Mouse (Mus musculus): ENCODE measurements around the gene Stab2.

The Stab2 gene

GRCm38 (mm10) chr10:86989838-86990237, 18.0 kb downstream of the Stab2 start:
- no peak for DNase-seq

- DNase-seq, result no peak
Observed at GRCm38 (mm10) chr10:86976001-86976726, 31.7 kb downstream of the Stab2 start.

- no peak for DNase-seq
Observed at GRCm38 (mm10) chr10:86973276-86973675, 34.5 kb downstream of the Stab2 start.

- DNase-seq, result no peak
Observed at GRCm38 (mm10) chr10:86972503-86972826, 35.4 kb downstream of the Stab2 start.

GRCm38 (mm10) chr10:86971680-86972502, 35.9 kb downstream of the Stab2 start:
- peak; percentile 23 for DNase-seq

- no peak for DNase-seq
Observed at GRCm38 (mm10) chr10:86969346-86969745, 38.5 kb downstream of the Stab2 start.

GRCm38 (mm10) chr10:86961542-86962466, 46.0 kb downstream of the Stab2 start:
- no peak for DNase-seq

- no peak for DNase-seq
Observed at GRCm38 (mm10) chr10:86955299-86955698, 52.5 kb downstream of the Stab2 start.

GRCm38 (mm10) chr10:86952696-86953095, 55.1 kb downstream of the Stab2 start:
- DNase-seq, result no peak

- DNase-seq, result no peak
Observed at GRCm38 (mm10) chr10:86950806-86951205, 57.0 kb downstream of the Stab2 start.

- no peak for DNase-seq
Observed at GRCm38 (mm10) chr10:86949886-86950285, 57.9 kb downstream of the Stab2 start.

GRCm38 (mm10) chr10:86947541-86947940, 60.3 kb downstream of the Stab2 start:
- DNase-seq, result no peak

GRCm38 (mm10) chr10:86940591-86940990, 67.2 kb downstream of the Stab2 start:
- DNase-seq, result no peak

GRCm38 (mm10) chr10:86934376-86934775, 73.4 kb downstream of the Stab2 start:
- no peak for DNase-seq

GRCm38 (mm10) chr10:86933906-86934305, 73.9 kb downstream of the Stab2 start:
- no peak for DNase-seq

- no peak for DNase-seq
Observed at GRCm38 (mm10) chr10:86933180-86933695, 74.6 kb downstream of the Stab2 start.

GRCm38 (mm10) chr10:86923602-86924001, 84.2 kb downstream of the Stab2 start:
- no peak for DNase-seq

- DNase-seq, result no peak
Observed at GRCm38 (mm10) chr10:86915595-86915994, 92.2 kb downstream of the Stab2 start.

GRCm38 (mm10) chr10:86908562-86908961, 99.3 kb downstream of the Stab2 start:
- no peak for DNase-seq

GRCm38 (mm10) chr10:86907043-86907442, 100.8 kb downstream of the Stab2 start:
- DNase-seq, result no peak

GRCm38 (mm10) chr10:86895531-86895930, 112.3 kb downstream of the Stab2 start:
- DNase-seq, result no peak

GRCm38 (mm10) chr10:86891066-86891465, 116.8 kb downstream of the Stab2 start:
- no peak for DNase-seq
